Mouse (Mus musculus): ENCODE results near the gene Relt. TPM values are rescaled to one million over a fixed set of nuclear protein-coding genes. Genes with fewer than 3 reads are reported as not detected.

Relt gene
- total RNA-seq, 2 experiments from 2014 or later = 5.4 to 16.3 TPM

DNA sequence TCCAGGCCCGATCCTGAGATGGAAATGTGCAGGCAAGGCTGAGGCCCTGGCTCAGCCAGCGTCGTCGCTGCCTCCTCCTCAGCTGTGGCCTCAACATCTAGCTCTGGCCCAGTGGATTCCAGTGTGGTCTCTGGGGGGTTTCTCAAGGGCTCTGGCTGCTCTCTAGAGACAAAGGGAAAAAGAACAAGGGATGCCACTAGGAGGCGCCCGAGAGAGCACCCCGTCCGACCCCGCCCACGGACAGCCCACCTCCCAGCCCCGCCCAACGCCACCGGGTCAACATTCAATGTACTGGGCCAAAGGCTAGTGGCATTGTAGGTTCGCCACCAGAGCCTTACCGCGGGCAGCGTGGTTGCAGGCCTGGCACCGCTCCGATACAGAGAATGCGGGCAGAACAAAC is 16.3 kb upstream of the Relt start:
- peak; percentile 80 for DNase-seq
- intact Hi-C loops (cut with DNase I; ENCODE audit: low total_unique reads) = no loop called here

DNA sequence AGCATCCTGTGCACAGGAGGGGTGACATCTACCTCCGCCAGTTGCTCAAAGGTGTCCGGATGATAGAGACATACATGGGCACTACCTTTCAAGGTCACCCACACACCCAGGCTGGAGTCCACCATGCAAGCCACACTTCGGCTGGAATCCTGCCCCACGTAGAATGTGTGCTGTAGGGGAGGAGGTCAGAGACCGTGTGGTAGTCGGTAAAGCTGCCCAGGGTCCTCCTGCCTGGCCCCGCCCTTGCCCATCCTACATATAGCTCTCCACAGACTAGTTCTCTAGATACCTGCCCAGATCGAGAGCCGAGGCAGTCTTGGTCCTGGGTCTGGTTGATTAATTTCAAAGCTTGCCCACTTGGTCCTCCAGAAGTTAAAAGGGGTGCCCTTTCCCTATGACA is 13.5 kb upstream of the Relt start:
- DNase-seq = no peak
- intact Hi-C loops (cut with DNase I; ENCODE audit: low total_unique reads) = no loop called here

DNA sequence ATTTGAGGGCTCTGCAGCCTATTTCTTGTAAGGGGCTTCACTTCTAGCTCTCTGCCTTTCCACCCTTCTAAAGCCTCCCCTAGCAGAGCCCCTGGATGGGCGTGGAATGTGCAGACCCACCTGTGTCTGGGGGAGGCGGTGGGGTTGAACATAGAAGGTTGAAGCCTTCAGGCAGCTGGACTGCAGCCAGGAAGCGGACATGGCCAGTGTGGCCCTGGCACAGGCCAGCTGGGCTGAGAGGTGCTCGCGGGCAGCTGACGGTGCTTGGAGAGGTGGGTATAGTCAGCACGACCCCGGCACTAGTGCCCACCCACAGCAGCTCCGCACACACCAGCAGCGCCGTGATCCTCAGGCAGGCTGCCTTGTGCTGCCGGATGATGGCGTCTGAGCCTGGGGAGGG is 13.0 kb upstream of the Relt start:
- intact Hi-C loops (cut with DNase I; ENCODE audit: low total_unique reads) = no loop called here
- DNase-seq = no peak

DNA sequence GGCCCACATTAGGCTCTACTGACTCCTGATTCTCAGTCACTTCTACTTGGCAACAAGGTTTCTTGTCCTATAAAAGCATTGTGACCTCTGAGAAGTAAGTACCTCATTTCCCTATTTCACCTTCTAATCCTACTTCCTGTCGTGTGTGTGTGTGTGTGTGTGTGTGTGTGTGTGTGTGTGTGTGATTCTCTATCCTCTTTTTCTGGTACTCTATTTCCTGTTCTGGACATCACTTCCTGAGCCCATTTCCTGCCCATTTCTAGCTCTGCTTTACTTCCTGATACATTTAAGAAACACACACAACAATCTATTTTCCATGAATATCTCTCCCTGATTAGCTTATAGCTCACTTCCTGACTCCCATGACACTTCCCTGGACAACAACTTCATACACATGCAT is 12.6 kb upstream of the Relt start:
- intact Hi-C loops (cut with DNase I; ENCODE audit: low total_unique reads) = no loop called here
- no peak for DNase-seq

DNA sequence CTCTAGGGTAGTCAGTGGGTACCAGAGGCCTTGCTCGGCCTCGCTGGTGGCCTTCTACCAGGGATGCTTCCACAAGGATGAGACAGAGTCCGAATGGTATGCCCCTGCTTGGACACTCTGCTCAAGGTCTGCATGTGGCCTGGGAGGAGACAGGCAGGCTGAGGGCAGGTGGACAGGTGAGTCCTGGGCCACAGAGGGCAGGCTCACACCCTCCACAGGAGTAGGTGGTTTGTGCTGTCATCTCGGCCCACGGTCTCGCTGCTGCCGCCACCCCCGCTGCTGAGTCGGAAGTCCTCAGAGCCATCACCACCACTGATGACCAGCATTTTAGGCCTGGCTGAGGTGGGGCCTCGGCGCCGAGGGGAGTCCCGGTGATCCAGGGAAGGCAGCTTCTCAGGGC is 10.0 kb upstream of the Relt start:
- no peak for DNase-seq
- intact Hi-C loops (cut with DNase I; ENCODE audit: low total_unique reads) = no loop called here

DNA sequence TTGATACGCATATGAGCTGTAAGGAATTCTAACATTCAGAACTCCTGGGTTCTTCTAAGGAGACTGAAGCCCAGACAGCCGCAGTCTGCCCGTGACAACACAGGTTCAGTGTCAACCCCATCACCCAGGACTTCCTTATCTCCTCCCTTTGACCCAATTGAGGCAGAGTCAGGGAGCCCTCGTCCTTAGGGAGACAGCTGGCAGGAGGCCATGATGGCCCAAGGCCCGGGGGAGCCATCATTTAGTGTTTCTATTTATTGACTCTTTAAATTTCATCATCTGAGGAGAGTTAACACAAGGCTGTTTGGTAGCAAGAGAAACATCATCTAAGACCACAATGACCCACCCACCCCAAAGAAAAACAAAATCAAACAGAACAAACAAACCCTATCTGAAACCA is 8.6 kb upstream of the Relt start:
- no peak for DNase-seq
- intact Hi-C loops (cut with DNase I; ENCODE audit: low total_unique reads) = no loop called here

DNA sequence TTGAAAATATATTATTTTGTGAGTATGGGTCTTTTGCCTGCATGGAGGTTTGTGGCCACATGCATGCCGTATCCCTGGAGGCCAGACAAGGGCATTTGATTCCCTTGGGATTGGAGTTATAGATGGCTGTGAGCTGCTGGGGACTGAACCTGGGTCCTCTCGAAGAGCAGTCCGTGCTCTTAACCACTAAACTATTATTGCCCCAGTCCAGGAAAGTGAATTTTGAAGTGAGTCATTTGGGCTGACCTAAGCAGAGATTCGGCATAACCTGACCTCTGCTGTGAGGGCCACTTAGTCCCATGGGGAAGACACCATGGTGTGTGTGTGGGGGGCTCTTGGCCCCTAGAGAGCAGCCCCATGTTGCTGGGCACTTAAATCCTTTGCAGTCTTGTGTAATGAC is 8.1 kb upstream of the Relt start:
- intact Hi-C loops (cut with DNase I; ENCODE audit: low total_unique reads) = no loop called here
- DNase-seq = no peak

DNA sequence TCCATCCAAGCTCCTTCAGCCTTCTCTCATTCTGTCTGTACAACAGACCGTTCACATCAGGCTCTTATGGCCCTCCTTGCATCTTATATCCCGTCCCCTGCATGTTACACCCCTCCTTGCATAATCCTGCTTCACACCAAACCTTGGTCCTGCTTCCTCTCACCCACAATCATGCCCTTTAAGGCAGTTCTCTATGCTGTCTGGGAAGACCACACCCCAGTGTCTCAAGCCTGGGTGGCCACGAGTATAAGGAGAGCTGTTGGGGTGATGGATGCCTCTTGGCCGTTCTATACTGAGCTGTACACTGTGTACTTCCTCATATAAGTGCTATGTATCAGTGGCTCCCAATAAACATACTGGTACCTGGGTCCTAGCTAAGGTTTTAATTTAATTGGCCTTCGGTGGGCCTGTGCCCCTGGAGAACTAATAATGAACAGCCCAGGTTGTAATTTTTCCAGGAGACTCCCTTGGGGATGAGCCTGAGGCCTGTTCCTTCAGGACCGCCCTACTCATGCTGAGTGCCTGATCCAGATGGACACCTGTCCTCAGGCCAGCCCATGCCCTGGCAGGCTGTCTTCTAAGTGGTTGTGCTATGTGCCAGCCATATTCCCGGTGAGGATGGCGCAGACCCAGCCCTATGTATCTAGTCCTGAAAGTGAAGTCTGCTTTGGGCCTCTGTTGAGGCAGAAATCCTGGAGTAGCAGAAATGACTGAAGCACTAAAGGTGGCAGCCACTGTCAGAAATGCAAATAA is 6.8 kb upstream of the Relt start:
- no peak for DNase-seq
- intact Hi-C loops (cut with DNase I; ENCODE audit: low total_unique reads) = no loop called here

DNA sequence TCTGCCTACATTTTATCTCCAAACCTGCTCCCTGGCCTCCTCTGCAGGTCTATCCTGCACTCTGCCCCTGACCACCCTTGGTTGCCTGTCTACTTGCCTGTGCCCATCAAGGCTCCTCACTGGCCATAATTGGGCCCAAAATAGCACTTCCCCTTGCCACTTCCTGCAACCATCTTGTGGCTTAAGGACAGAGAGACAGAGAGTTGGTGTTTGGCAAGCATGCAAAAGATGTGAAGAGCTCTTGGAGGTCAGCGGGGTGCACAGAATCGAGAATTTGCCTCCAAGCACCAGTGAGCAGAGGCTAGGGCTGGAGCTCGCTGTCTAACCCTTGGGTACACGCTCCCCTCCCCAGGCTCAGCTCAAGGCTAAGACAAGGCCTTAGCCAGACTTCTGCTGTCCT is 5.3 kb upstream of the Relt start:
- intact Hi-C loops (cut with DNase I; ENCODE audit: low total_unique reads) = no loop called here
- DNase-seq = no peak

DNA sequence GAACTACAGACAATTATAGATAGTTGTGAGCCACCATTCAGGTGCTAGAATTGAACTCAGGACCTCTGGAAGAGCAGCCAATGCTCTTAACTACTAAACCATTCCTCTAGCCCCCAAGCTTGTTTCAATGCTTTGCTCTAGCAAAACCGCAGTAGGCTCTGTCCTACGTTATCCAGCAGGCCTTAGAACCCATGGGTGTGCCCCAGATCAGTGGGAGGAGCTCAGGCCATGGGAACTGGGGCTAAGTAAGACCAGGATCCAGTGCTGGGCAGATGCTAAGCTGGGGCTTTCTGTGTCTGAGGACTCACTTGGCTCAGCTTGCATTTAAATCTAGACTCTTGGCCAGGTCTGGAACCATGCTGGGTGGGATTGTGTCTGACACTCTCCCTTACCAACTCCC is 4.3 kb upstream of the Relt start:
- intact Hi-C loops (cut with DNase I; ENCODE audit: low total_unique reads) = loop anchor here (2.0 kb wide), 1 partner anchor 19 kb away; no protein-coding TSS in a partner anchor
- no peak for DNase-seq

DNA sequence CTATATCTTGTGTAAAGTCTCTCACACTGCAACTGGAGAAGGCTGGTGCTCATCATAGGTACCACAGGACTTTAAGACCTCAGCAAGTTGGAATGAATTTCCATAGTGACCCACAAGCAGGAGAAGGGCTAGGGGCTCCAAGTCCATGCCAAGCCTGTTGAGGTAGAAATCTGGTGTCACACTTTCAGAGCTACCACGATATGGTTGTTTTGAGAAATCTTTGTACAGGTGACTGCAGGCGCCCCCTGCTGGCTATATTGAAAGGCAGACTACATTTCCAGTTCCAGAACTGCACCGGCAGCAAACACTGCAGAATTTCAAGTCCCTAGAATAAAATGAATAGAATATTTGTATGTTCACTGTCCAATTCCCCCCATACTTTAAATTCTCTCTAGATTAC is 3.4 kb upstream of the Relt start:
- DNase-seq = peak; percentile 60
- intact Hi-C loops (cut with DNase I; ENCODE audit: low total_unique reads) = loop anchor here (2.0 kb wide), 1 partner anchor 18 kb away; no protein-coding TSS in a partner anchor

DNA sequence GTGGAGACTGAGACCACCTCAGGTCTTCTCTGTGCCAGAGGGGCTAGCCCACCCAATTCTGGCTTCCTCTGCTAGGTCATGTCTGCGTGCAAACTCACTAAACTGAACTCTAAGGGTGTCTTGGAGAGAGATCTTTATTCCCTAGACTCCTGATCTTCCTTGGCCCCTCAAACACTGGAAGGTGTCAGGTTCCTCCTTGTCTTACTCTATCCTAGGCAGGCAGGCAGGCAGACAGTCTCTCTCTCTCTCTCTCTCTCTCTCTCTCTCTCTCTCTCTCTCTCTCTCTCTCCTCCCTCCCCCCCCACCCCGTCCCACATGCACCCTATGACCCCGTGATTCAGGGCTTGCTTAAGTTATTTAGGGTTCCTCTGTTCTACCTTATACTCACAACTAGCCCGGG is 893 bp downstream of the Relt start:
- intact Hi-C loops (cut with DNase I; ENCODE audit: low total_unique reads) = no loop called here
- no peak for DNase-seq

DNA sequence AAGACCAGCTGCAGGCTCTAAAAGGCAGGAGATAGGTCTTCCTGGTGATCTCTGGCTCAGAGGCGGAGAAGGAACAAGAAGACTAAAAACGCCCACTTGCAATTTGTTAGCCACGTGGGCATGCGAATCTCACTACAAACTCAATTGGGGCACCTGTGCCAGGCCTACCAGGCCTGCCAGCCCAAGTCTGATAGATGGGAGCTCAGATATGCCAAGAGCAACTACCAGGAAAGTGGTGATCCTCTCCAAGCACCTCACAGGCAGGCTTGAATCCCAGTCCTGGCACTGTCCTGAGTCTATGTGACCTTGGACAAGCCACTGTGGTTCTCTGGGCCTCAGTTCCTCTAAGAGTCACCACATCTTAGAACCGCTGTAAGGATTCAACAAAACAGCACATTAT is 2.0 kb downstream of the Relt start:
- intact Hi-C loops (cut with DNase I; ENCODE audit: low total_unique reads) = no loop called here
- DNase-seq = peak; percentile 51

DNA sequence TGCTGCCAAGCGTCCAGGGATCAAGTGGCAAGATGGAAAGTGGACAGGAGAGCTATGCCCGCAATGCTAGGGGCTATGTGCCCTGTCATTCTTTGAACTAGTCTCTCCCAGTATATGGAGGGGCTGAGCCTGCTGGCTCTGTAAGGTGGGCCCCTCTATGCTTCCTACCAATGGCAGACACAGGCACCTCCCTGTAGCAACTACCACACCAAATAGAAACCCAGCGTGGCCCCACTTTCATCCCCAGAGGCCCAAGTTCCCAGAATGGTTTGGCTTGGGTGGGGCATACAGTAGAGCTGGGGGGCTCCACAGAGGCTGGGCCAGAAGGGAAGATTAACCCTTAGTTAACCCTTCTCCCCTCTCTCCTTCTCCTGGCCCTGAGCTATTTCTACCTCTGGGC is 2.8 kb downstream of the Relt start:
- intact Hi-C loops (cut with DNase I; ENCODE audit: low total_unique reads) = no loop called here
- DNase-seq = no peak

DNA sequence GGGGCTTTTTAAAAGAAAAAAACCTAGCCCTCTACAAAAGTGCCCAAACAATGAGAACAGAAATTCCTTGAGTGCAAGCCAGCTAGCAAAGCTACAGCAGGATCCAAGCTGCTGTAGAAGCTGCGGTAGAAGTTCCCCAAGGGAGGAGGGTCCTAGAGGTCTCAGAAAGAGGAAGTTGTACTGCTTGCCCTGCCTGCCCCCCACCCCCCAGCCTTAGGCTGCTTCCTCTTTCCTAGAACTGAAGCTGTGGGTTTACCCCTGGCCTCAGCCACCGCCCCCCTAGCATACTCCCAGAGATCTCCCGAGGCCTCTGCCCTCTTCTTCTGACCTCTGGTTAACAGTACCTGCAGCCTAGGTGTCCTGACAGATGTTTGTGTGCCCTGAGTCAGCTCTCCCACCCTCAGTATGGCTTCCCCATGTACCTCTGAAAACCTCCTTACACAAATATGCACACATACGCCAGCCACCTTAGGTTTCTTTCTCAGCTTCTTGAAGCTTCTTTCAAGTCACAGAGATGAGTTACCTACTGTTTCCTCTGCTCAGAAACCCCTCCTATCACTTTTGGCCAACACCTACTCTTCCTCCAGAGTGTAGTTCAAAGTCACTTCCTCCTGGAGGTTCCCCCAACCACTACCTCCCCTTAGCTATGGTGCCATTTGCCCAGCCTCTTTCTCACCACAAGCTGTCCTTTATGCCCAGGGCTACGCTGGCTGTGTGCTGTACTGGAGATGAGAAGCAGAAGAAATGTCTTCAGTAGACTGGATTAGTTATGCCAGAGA is 7.3 kb downstream of the Relt start:
- intact Hi-C loops (cut with DNase I; ENCODE audit: low total_unique reads) = no loop called here
- peak; percentile 42 for DNase-seq

DNA sequence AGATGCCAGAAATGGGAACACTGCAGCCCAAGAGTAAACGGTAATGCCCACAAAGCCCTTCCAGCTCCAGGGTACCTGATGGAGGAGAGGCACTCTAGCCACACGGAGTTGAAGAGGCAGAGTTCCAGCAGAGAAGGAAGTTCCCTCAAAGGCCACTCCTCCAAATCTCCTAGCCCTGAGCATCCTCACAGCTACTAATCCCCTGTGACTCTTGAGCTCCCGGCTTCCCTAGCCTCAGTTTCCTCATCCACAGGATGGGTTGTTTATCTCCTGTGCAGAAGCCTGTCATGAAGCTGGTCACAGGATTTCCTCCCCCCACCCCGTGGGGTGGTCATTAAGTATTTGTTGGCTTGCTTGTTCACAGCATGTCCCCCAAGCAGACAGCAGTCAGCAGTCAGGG is 7.9 kb downstream of the Relt start:
- no peak for DNase-seq
- intact Hi-C loops (cut with DNase I; ENCODE audit: low total_unique reads) = no loop called here

DNA sequence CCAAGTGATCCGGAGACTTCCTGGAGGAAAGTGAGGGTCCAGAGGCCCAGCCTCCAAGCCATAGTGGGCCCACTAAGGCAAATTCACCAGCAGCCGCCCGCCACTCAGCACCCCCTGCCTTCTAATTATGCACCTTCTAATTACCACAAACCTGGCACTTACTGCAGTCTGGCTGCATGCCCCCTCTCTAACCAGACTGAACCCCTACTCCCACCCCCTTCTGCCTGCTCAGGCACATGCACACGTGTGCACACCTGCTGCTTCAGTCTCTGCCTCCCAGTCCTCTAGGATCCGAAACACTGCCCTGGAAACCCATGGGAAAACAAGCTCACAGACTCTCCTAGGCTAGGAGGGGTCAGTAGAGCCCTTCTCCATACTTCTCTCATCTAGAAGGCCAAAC is 8.4 kb downstream of the Relt start:
- no peak for DNase-seq

DNA sequence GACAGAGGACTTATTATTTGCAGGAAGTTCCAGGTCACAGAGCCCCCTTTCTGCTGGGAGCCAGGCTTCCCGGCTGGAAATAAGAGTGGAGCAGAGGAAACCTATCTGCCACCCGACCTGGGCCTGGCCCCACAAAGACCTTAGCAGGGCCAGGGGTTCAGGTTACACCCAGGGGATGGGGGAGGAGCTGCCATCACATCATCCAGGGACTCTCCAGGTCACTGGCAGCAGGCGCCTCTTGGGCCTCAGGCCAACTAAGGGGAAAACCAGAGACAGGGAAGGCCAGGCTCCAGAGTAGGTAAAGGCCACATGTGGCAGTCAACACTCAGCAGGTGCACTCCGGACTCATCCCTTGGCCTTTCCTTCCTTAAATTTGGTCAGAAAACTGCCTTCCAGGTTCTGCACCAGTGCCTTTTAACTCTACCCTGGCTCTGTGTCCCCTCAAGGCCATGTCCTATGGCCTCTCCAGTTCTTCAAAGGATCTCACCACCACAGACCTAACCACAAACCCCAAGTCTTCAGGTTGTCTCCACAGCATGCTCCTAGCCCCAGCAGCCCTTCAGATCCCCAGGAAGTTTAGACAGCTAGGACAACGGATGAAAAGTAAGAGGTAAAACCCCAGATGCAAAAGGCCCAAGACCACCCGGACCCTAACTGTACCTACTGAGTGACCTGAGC is 9.0 kb downstream of the Relt start:
- DNase-seq = peak; percentile 65
- intact Hi-C loops (cut with DNase I; ENCODE audit: low total_unique reads) = no loop called here

More for the DNA sequence above, 8.4 kb downstream of the Relt start:
- intact Hi-C loops (cut with DNase I; ENCODE audit: low total_unique reads) = no loop called here

DNA sequence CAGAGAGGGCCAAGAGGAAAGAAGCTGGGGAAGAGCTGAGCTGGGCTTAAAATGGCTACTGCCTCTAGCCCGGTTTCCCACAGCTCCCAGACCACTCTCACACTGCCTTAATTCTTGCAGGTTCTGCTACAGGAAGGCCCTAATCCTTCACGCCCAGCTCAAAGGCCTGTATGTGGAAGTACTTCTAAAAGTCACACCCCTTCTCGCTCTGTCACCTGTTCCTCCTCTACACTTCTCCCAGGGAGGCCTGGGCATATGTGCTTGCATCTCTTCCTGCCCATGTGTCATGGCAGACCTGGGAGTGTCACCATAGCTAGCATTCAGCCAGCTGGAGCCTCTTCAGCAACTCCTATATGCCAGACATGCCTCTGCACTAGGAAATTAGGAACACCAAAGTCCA is 9.8 kb downstream of the Relt start:
- no peak for DNase-seq
- intact Hi-C loops (cut with DNase I; ENCODE audit: low total_unique reads) = no loop called here

DNA sequence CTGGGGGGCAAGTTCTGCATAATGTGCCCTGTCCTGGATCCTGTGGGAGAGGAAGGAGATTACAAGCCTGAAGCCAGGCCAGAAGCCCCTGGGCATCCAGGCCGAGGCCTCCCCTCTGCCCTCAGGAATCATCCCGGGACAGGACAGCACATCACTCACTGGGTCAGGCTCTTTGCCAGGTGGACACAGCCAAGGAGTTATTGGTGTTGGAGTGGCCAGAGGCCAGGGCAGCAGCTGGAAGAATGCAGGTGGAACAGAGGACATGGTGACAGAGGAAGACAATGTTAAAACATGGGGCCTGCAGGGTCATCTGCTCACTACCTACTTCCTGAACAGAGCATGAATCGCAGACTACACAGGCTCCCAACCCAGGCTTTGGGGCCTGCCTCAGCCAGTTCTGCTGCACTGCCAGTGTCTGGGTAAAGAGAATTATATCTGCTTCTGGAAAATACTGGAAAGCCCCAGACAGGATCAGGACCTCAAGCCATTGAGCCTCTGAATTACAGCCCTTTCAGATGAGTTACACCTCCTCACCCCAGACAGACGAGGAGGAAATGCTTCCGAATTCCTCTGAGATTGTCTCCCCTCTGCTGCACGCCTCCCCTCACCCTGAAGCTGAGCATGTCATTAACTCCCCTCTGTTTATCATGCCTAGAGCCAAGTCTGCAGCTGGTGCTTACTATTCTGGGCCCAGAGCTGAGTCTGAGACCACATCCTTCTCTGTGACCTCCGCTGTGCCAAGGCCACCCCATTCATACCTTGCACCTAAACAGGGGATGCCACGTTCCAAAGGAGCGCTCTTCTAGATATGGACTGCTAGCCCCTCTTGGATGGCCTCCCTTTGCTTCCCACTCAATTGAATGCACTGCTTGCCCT is 11.5 kb downstream of the Relt start:
- peak; percentile 40 for DNase-seq
- intact Hi-C loops (cut with DNase I; ENCODE audit: low total_unique reads) = no loop called here

All from gastrocnemius, postnatal 14 days (tissue).